Mouse (Mus musculus) neural tube, embryonic 12.5 days (tissue): ENCODE data around the gene Kif26a. TPM values are rescaled to one million over a fixed set of nuclear protein-coding genes. Genes with fewer than 3 reads are reported as not detected.

Experiments
- ATAC-seq: fragments of 200-750 bp; cut with Nextera tagmentation; 2 replicates; pipeline ENCODE4 v1.8.0; 2017; ENCODE audit warnings: low read depth, mild to moderate bottlenecking, moderate TSS enrichment, moderate library complexity; ENCODE audit not compliant: low FRiP score
- H3K27ac ChIP-seq: fragments of 300-500 bp; sonication (generic); 2 replicates; pipeline ENCODE4 v1.5.1; 2016
- H3K27me3 ChIP-seq: fragments of 300-500 bp; sonication (generic); replicated peaks from 2 replicates; pipeline ENCODE4 v1.6.1; 2016; ENCODE audit warnings: mild to moderate bottlenecking
- H3K36me3 ChIP-seq: fragments of 300-500 bp; sonication (generic); 2 replicates; pipeline ENCODE4 v1.6.1; 2016; ENCODE audit warnings: mild to moderate bottlenecking
- H3K4me1 ChIP-seq: fragments of 300-500 bp; sonication (generic); 2 replicates; pipeline ENCODE4 v1.6.1; 2016
- H3K4me2 ChIP-seq: fragments of 300-500 bp; sonication (generic); replicated peaks from 2 replicates; pipeline ENCODE4 v1.6.1; 2016; ENCODE audit warnings: mild to moderate bottlenecking
- H3K4me3 ChIP-seq: fragments of 300-500 bp; sonication (generic); 2 replicates; pipeline ENCODE4 v1.5.1; 2016
- H3K9ac ChIP-seq: fragments of 300-500 bp; sonication (generic); 2 replicates; pipeline ENCODE4 v1.6.1; 2016; ENCODE audit warnings: mild to moderate bottlenecking
- H3K9me3 ChIP-seq: fragments of 300-500 bp; sonication (generic); 2 replicates; pipeline ENCODE4 v1.6.1; 2016; ENCODE audit warnings: mild to moderate bottlenecking
- WGBS: fragments of 180-500 bp; shearing (Covaris S2); methylation state at CpG from one replicate; pipeline ENCODE4 v1.1.7; 2016; 5-methylcytosine and 5-hydroxymethylcytosine counted together
- polyA plus RNA-seq: library from polyadenylated mRNA; unstranded; fragments of >200 nt; fragmentation: Nextera tagmentation; extraction: Ambion mirVana; gene quantifications from 2 replicates; pipeline ENCODE4 v1.2.1, GENCODE M21; 2016

Kif26a gene
- polyA plus RNA-seq, 1 experiment from 2014 or later, result 5.2 TPM

DNA sequence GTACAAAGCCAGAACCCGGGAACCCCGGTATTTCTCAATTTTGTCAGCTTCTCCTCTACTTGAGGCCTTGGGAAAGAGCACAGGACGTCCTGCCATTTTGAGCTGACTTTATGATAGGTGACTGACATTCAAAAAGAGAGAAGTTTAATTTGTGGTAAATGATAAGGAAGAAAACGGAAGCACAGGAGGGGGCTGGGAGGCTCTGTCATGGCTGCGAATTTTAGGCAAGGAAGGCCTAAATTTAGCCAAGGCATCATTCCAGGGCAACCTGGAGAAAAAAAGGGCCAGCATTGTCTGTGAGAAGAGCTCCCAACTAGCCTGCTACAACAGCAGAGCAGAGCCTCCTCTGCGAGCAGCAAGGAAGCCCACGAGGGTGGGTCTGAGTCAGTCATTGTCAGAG is 5.3 kb upstream of the Kif26a start:
- Histone ChIP-seq H3K36me3 (no peaks in the 10 kb centered on the region), H3K27me3 (peaks cover 46% of the 10 kb centered on the region), H3K27ac (no peak overlapping the region), H3K4me2 (no peak overlapping the region), H3K9ac (no peak overlapping the region), H3K4me3 (no peak overlapping the region), H3K4me1 (peaks cover 28% of the 10 kb centered on the region), H3K9me3 (no peaks in the 10 kb centered on the region)
- no peak for ATAC-seq
- WGBS, result 59% methylated on average over 7 of the region's 7 CpGs

DNA sequence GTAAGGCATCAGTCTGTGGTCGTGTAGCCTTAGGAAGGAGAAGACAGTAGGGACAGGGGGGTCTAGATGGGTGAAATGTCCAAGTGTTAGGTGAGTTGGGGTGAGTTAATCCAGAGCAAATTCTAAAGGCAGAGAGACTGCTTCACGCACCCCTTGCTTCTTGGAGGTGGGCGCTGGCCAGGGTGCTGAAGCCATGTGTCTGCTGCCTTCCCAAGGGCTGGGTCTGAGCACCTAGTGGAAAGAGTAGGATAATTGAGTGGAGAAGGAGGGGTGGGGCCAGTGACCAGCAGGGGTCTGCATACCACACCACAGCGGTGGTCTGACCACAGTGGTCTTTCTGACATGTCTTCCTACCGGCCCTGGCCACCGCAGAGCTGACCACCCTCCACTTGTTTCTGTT is 4.7 kb upstream of the Kif26a start:
- no peak overlapping the region for H3K4me2 ChIP-seq
- H3K27ac ChIP-seq, result no peak overlapping the region
- peaks cover 51% of the 10 kb centered on the region for H3K27me3 ChIP-seq
- no peak overlapping the region for H3K4me3 ChIP-seq
- 5% methylated on average over 6 of the region's 6 CpGs for WGBS
- ATAC-seq, result no peak
- H3K9me3 ChIP-seq, result no peaks in the 10 kb centered on the region
- no peak overlapping the region for H3K9ac ChIP-seq
- H3K36me3 ChIP-seq, result no peaks in the 10 kb centered on the region
- H3K4me1 ChIP-seq, result peaks cover 34% of the 10 kb centered on the region

DNA sequence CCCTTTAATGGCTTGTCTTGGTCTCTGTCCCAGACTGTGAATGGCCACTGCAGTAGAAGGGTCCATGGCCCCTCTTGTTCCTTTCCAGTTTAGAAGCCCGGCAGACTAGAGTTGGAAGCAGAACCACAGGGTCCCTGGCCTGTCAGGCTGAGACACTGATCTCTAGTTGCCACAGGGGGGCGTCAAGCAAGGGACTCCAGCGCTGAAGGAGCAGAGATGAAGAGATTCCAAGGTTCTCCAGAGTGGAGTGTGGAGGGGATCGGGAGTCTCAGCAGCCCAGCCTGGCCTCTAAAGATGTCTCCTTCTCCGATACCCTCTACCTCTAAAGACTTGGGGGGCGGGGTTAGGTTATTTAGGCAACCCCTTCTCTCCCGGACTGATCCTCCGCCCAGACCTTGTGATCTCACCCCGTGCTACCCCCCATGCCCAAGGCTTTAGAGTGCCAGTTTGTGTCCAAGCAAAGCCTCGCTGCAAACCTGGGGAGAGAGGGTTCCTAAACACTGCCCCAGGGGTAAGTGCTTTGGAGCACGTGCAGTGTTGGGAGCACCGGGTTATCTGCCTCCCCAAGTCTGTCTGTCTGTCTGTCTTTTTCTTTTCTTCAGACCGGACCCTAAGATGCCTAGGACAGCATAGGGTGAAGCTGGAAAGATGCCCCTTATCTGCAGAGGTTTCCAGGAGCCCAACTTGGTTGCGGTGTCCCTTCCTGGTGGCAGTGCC is 2.7 kb upstream of the Kif26a start:
- no peak overlapping the region for H3K27ac ChIP-seq
- H3K36me3 ChIP-seq, result no peaks in the 10 kb centered on the region; the same call in 1 of the 2 replicates
- H3K4me2 ChIP-seq, result peak overlapping the region; percentile 88
- H3K4me3 ChIP-seq, result peak overlapping the region; percentile 51
- no peaks in the 10 kb centered on the region for H3K9me3 ChIP-seq
- peaks cover 71% of the 10 kb centered on the region for H3K27me3 ChIP-seq
- WGBS, result 4% methylated on average over 14 of the region's 14 CpGs
- no peak for ATAC-seq
- H3K4me1 ChIP-seq, result peaks cover 53% of the 10 kb centered on the region
- H3K9ac ChIP-seq, result peak overlapping the region; percentile 59; the same call in 1 of the 2 replicates

DNA sequence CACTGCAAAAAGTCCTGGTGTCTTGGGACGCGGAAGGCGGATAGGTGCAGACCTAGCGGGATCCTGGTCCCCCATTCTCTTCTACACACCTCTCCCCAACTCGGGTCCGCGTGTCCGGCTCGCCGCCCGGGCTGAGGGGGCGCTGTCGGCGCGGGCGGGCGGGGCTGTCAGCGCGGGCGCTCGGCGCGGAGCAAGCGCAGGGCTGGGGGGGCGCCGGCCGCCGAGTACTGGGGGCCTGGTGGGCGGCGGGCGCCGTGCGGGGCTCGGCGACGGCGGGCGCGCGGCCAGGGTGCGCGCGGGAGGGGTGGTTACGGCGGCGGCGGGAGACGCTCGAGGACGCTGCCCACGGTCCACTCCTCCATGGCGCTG is 2.2 kb upstream of the Kif26a start:
- H3K9me3 ChIP-seq, result no peaks in the 10 kb centered on the region
- under 1% methylated on average over 48 of the region's 52 CpGs for WGBS
- peaks cover 77% of the 10 kb centered on the region for H3K27me3 ChIP-seq
- peaks cover 58% of the 10 kb centered on the region for H3K4me1 ChIP-seq
- no peak overlapping the region for H3K27ac ChIP-seq
- H3K4me3 ChIP-seq, result peak overlapping the region; percentile 51
- ATAC-seq, result no peak
- peak overlapping the region; percentile 59 for H3K9ac ChIP-seq
- H3K36me3 ChIP-seq, result no peaks in the 10 kb centered on the region; the same call in 1 of the 2 replicates
- peak overlapping the region; percentile 88 for H3K4me2 ChIP-seq

DNA sequence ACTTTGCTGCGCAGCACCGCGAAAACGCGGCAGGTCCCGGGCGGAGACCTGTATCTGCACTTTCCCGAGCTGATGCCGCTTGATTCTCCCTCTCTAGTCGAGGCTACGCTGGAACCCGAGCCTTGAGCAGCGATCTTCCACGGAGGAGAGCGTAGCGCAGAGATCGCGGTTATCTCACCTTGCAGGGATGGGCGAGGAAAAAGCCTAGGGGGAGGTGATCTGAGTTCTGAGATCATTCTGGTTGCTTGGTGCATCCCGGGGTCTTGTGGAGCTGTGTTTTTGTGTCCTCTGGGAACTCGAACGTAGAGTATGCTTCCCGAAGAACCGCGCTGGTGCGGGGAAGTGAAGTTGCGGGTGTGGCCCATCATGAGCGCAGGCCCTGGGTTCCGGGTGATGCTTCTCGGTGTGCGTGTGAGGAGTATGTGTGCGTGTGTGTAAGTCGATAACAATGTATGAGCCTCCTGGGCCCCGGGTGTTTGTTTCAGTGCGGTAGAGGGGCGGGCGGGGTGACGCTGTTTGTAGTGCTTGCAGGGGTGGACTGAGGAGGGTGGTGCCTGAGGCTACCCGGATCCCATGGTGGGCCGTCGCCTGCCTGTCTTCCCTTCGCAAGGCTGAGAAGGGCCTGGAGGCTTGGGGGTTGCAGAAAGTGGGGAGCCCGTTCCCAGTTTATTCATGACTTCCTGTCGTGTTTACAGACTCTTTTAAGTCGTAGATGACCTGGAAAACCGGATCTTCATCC is 1.5 kb upstream of the Kif26a start:
- peak overlapping the region; percentile 59 for H3K9ac ChIP-seq
- H3K4me2 ChIP-seq, result peak overlapping the region; percentile 88
- no peaks in the 10 kb centered on the region; the same call in 1 of the 2 replicates for H3K36me3 ChIP-seq
- H3K27me3 ChIP-seq, result peaks cover 83% of the 10 kb centered on the region
- 0 out of 2 replicates have a peak, but pooled peaks have one; percentile 19 for ATAC-seq
- peak overlapping the region; percentile 51 for H3K4me3 ChIP-seq
- H3K27ac ChIP-seq, result no peak overlapping the region
- 1% methylated on average over 46 of the region's 46 CpGs for WGBS
- peaks cover 64% of the 10 kb centered on the region for H3K4me1 ChIP-seq
- no peaks in the 10 kb centered on the region for H3K9me3 ChIP-seq

DNA sequence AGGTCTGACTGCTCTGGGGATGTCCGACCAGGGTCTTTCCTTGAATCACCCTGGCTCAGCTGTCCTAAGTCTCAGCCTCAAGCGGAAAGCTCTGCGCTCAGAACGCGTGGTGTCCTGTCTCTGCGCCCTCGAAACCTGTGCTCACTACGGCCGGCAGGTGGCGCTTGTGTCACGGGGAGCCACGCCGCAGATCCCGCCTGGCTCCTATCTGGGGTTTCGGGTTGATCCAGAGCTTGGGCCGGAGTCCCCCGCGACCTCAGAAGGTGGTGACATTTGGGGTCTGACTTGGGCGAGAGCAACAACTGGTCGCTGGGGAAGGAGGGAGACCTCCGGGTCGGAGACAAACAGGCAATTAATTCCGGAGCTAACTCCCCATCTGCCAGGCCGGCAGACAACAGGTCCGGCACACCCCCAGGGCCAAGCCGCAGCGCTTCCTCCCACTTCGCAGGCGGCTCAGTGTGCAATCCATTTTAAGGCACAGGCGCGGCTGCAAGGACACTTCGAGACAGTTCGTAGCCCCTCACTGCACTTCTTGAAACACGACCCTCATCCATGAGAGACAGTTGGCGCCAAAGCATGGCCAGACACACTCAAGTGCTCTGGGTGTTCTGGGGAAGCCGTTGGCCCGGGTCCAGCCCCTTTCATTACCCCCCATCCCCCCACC is 665 bp upstream of the Kif26a start:
- WGBS, result under 1% methylated on average over 37 of the region's 37 CpGs
- no peak overlapping the region for H3K27ac ChIP-seq
- H3K4me3 ChIP-seq, result peak overlapping the region; percentile 51
- H3K4me2 ChIP-seq, result peak overlapping the region; percentile 88
- H3K36me3 ChIP-seq, result no peaks in the 10 kb centered on the region; the same call in 1 of the 2 replicates
- peak overlapping the region; percentile 61; the same call in 1 of the 2 replicates for H3K9ac ChIP-seq
- peaks cover 89% of the 10 kb centered on the region for H3K27me3 ChIP-seq
- H3K4me1 ChIP-seq, result peaks cover 71% of the 10 kb centered on the region
- ATAC-seq, result peak; percentile 44
- H3K9me3 ChIP-seq, result no peaks in the 10 kb centered on the region

DNA sequence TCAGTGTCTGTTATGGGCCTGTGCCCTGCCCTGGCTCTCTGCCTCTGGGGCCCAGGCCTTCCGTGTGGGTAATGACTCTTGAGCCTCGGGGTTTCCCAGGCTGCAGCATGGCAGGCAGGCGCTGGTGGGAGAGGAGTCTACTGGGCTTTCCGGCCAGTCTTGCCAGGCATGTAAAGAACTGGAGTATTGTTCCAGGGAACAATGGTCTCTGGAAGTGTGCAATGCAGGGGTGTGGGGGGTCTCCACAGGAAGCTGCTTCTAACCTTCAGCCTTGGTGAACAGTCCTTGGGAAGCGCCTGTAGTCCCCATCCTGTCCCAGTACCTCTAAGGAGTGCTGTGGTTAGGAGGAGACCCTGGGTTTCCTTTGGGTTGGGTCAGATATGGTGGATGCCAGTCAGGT is 1.4 kb downstream of the Kif26a start:
- 24% methylated on average over 5 of the region's 5 CpGs for WGBS
- H3K4me2 ChIP-seq, result peak overlapping the region; percentile 88
- peak overlapping the region; percentile 51 for H3K4me3 ChIP-seq
- H3K27ac ChIP-seq, result no peak overlapping the region
- H3K27me3 ChIP-seq, result peaks cover 83% of the 10 kb centered on the region
- ATAC-seq, result no peak
- H3K9me3 ChIP-seq, result no peaks in the 10 kb centered on the region
- peaks cover 78% of the 10 kb centered on the region for H3K4me1 ChIP-seq
- H3K36me3 ChIP-seq, result no peaks in the 10 kb centered on the region; the same call in 1 of the 2 replicates
- 0 out of 2 replicates have a peak overlapping the region, but pooled peaks have one; percentile 61 for H3K9ac ChIP-seq

DNA sequence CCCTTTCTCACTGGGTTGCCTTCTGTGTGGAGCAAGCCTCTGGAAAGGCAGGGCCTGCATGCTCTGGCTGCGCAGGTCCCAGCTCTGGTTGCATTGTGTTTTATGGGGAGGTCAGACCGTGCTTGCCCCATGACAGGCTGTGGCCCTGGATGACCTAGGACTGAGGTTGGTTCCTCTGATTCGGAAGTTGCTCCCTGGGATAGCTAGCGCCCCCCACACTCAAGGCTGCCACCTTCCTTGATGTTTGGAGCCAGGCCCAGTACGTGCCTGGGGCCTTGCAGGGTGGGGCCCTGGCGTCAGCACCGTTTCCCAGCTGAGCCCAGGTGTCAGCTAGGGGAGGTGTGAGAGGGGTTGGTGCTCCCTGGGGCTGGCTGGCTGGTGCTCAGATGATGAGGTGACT is 4.0 kb downstream of the Kif26a start:
- no peak overlapping the region for H3K4me3 ChIP-seq
- peak overlapping the region; percentile 6; the same call in 1 of the 2 replicates for H3K9ac ChIP-seq
- no peaks in the 10 kb centered on the region; the same call in 1 of the 2 replicates for H3K36me3 ChIP-seq
- H3K27me3 ChIP-seq, result peaks cover 71% of the 10 kb centered on the region
- H3K4me2 ChIP-seq, result peak overlapping the region; percentile 88; the same call in 1 of the 2 replicates
- no peaks in the 10 kb centered on the region for H3K9me3 ChIP-seq
- 68% methylated on average over 7 of the region's 7 CpGs for WGBS
- peaks cover 69% of the 10 kb centered on the region for H3K4me1 ChIP-seq
- no peak overlapping the region for H3K27ac ChIP-seq
- ATAC-seq, result no peak

DNA sequence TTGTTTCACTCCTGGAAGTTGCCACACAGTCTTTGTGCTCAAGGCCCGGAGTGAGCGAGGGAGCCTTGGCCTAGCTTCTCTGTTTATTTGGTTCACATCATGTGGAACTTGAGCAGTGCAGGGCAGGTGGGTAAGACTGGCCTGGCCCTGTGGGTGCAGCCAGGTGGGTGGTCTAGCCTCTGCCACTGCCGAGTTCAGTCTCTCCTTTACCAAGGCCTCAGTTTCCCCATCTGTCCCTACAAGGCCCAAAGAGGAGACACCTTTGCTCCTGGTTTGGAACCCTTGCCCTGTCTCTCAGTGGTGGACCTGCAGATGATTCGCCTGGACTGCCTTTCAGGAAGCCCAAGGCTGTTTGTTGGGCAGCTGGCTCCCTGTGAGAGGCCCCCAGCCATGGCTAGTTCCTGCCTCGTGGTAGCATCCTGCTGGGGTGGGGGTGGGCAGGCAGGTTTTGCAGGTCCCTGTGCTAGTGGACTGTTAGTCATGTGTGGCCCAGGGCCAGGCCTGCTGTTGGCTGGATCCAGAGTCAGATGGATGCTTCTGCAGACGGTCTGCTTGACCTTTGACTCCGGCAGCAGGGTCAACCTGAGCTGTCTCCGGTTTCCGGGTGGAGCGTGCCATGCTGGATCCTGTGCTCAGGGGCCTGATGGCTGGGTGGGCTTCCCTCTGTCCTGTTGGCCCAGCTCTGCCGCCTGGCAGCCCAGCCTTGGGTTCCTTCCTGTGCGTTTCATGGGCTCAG is 5.4 kb downstream of the Kif26a start:
- H3K4me3 ChIP-seq, result no peak overlapping the region
- H3K27me3 ChIP-seq, result peaks cover 64% of the 10 kb centered on the region
- WGBS, result 46% methylated on average over 12 of the region's 12 CpGs
- no peaks in the 10 kb centered on the region; the same call in 1 of the 2 replicates for H3K36me3 ChIP-seq
- no peaks in the 10 kb centered on the region for H3K9me3 ChIP-seq
- peak overlapping the region; percentile 20 for H3K4me2 ChIP-seq
- no peak for ATAC-seq
- H3K4me1 ChIP-seq, result peaks cover 69% of the 10 kb centered on the region
- no peak overlapping the region for H3K9ac ChIP-seq
- no peak overlapping the region for H3K27ac ChIP-seq

DNA sequence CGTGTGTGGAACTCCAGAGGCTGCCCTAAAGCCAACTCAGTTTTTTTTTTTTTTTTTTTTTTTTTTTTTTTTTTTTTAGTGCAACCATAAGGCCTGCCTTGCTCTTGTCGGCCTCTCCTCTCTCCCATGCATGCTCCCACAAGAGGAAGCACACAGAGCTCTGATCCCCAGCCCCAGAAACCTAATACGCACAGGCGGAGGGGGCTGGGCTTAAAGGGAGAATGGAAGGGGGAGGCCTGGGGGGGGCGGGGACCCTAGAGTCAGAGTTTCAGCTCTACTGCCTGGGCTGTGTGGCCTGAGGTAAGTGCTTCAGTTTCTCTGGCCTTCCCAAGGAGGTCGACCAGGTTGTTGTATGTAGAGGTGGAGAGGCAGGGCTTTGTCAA is 6.0 kb downstream of the Kif26a start:
- Histone ChIP-seq H3K9ac (no peak overlapping the region), H3K4me1 (peaks cover 69% of the 10 kb centered on the region), H3K9me3 (no peaks in the 10 kb centered on the region), H3K4me2 (peak overlapping the region; percentile 20; the same call in 1 of the 2 replicates), H3K36me3 (no peaks in the 10 kb centered on the region; the same call in 1 of the 2 replicates), H3K27me3 (peaks cover 58% of the 10 kb centered on the region), H3K4me3 (no peak overlapping the region), H3K27ac (no peak overlapping the region)
- ATAC-seq, result no peak
- 55% methylated on average over 6 of the region's 6 CpGs for WGBS

DNA sequence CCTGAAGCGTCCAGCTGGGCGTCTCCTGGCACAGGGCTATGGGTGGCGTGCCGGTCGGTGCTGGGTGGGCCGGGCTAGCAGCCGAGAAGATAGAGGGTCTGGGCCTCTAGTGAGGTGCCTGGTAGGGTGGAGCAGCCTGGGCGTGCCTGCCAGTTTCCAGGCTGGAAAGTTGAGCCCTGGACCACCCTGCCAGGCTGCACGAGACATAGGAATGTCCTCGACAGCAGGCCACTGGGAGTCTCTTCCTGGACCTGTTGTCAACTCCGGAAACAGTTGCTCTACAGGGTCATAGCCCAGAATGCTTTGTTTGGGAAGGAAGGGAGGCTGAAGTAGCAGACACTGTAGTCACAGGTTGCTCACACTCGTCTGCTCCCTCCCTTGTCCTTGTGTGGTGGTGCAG is 7.6 kb downstream of the Kif26a start:
- Histone ChIP-seq H3K4me1 (peaks cover 59% of the 10 kb centered on the region), H3K27me3 (peaks cover 47% of the 10 kb centered on the region), H3K27ac (no peak overlapping the region), H3K36me3 (no peaks in the 10 kb centered on the region), H3K9me3 (no peaks in the 10 kb centered on the region), H3K9ac (no peak overlapping the region), H3K4me3 (no peak overlapping the region), H3K4me2 (no peak overlapping the region)
- WGBS, result 82% methylated on average over 12 of the region's 12 CpGs
- ATAC-seq, result no peak
